Mouse (Mus musculus) cerebellum, adult (tissue): ENCODE data around the gene Gnpnat1.
A peak's percentile ranks its signal among the peaks of the same experiment; 100 is the strongest.
"Not testable (repeated sequence)": the region's sequence is repeated elsewhere in the genome, so short reads cannot be mapped to it uniquely, and the experiment has no call there.

Source experiments
- ATAC-seq: cut with Nextera tagmentation; 2 replicates; pipeline ENCODE4 v1.9.2; 2017; ENCODE audit warnings: mild to moderate bottlenecking, moderate library complexity, mixed read lengths; ENCODE audit not compliant: insufficient number of reproducible peaks, low FRiP score, low TSS enrichment

The Gnpnat1 gene

DNA sequence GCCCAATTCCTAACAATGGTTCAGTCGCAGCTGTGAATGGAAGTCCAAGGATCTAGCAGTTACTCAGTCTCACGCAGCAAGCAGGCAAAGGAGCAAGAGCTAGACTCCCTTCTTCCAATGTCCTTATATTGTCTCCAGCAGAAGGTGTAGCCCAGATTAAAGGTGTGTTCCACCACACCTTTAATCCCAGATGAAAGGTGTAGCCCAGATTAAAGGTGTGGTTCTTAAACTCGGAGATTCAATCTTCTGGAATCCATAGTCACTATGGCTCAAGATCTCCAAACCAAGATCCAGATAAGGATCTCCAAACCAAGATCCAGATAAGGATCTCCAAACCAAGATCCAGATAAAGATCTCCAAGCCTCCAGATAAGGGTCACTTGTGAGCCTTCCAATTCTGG is at the start of gene Gnpnat1:
Gene Gnpnat1 (minus strand): TSS at position 101 of the 400 bp plus-strand sequence.
- not testable (repeated sequence) for ATAC-seq

DNA sequence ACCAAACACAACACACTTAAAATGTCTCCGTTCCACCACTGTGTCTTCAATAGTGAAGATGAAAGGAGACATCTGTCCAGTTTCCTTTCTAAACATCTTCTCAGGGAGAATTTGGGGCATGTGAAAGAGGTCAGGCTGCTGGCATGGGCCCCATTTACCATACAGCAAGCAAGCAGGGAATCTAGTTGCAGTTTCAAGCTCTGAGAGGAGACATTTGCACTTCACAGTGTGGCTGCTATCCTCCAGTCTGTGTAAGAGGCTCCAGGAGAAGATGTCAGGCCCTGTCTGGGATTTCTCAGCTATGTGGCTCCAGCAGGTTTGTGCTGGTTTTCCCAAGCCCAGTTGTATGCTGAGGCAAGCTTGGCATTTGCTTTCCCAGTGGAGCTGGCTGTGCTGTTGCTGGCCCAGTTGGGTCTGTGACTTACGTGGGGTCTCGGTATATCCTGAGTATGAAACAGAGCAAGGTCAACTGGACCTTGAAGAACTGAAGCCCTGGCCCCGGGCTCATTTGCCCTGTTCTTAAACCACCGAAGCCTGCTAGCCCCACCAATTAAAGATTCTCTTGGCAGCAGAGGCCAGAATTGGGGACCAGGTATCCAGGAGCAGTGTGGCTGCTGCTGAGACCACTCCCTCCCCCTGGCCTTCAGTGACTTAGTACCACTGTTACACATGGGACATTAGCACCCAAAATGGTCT is 49.0 kb upstream of the Gnpnat1 start:
- 0 out of 2 replicates have a peak, but pooled peaks have one; percentile 36 for ATAC-seq

DNA sequence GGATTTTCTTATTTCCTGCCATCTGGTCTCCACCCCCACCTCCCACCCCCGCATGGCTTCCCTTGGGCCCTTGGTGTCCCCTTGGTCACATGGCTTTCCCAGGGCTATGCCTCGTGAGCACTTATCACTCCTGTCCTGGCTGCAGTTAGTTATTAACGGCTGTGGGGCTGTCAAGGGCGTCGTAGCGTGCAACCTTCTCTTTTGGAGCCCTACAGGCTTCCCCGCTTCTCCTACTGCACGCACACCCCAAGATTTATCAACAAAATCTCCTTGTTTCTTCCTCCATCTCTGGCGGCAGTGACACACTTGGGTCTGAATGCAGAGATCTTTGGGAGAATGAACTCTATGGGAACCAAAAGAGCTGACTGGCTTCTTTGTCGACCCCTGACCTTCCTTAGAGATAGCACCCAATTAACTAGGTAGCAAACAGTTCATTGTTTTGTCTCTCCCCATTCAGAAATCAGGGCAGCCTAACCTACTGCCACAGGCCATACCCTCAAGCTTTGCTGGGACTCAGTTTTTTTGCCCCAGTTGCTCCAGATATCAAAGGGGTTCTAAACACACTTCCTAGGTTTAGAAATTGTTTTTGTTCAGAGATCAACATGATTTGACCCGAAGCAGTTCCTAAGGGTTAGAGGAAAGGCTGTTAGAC is 48.3 kb upstream of the Gnpnat1 start:
- ATAC-seq, result peak; percentile 61; the same call in 1 of the 2 replicates

GRCm38 (mm10) chr14:45452148-45452547 is 47.4 kb upstream of the Gnpnat1 start:
- ATAC-seq, result no peak

DNA sequence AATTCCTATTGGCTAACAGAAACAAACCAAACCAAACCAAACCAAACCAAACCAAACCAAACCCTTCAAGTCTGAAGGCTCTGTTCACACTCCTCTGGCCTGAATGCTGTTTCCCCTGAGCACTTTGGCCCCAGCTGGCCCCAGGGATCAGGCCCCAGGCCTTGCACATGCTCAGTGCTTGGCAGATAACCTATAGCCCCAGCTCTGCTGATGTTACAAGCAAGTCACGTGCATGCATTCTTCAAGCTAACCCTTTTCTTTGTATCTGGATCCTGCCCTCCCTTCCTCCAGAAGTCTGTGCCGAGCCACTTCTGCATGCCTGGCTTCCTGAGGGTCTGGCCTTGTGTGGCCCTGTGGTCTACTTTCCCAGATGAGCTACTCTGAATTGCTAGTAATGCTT is 46.4 kb upstream of the Gnpnat1 start:
- no peak for ATAC-seq

DNA sequence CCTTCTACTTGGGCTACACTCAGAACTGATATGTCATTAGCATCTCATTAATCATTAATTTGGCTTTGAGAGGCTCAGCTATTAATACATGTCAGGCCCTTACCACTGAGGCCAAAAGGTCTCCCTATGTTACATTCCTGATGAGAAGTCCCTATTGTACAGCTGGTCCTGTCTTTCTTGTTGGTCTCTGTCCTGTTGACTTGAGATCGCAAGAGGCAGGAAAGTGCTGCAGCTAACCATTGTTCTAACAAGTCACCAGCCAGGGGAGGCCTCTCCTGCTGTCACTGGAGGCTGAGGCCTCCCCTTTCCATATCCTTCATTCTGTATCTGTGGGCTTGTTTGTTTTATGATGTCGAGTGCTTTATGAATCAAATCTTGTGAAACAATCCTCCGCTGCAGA is 42.1 kb upstream of the Gnpnat1 start:
- no peak for ATAC-seq

GRCm38 (mm10) chr14:45445445-45445844 is 40.7 kb upstream of the Gnpnat1 start:
- no peak for ATAC-seq

DNA sequence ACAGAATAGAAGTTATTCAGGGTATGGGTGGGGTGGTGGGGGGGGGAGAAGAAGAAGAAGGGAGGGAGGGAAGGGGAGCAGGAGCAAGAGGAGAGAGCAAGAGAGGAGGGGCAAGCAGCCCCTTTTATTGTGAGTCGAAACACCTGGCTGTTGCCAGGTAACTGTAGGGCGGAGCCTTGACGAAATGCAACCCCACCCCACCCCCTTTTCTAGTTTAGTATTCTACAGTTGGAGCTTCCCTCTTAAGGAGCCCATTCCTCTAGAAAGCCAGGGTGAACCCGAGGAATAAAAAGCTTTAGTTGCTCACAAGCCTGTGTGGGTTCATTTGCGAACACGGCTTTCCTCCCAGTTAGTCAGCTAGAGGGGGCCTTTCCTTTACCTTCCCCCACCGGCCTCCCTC is 40.2 kb upstream of the Gnpnat1 start:
- ATAC-seq, result no peak

DNA sequence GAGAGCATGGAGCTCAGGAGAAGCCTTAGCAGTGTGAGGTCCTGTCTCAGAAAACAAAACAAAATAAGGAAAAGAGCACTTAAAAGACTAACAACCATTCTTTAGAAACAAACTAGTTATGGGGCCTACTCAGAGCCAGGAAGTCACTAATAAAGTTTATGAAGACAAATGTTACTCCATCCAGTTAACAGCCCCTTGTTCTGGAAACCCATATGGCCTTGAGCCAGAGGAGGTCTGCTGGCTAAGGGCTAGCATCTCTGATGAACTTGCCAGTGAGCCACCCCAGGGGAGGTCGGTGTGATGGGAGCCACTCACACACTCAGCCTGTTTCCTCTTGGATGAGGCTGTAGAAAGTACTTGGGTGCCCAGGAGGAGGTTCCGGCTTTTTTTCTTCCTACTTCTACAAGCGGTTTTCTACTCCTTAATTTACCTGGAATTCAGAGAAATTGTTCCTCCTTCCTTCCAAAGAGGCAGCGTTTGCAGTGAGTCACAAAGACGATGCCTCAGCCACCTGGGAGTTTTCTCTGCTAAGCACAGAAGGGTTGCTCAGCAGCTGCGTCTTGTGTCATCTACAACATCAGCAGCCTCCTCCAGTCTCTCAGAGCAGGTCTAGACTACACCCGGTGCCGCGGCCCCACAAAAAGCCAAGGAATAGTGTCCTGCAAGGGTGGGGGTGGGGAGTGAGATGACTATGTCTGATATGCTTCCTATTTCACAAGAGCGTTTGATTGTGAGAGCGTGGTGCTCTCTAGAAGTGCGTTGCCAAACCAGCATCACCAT is 38.3 kb upstream of the Gnpnat1 start:
- ATAC-seq, result no peak

- ATAC-seq, result no peak
Measured at GRCm38 (mm10) chr14:45441291-45441690, 36.6 kb upstream of the Gnpnat1 start.

DNA sequence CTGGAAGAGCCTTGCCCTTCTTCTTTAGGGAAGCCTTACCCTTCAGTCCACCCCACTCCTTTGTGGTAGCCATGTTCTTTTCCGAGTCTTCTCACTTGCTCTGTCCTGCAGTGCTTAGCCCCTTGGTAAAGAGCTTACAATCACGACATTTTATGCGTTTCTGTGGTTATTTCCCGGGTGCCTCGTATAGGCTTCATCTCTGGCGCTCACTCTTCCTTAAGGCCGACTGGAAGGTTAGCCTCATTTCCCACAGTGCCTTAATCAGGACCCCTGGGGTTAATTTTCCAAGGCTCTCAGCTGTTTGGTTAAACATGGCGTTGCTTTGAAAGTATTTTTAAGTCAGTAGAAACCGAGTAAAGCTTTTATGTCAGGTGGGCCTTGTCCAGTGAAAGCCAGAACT is 34.7 kb upstream of the Gnpnat1 start:
- no peak for ATAC-seq

- ATAC-seq, result no peak
Measured at GRCm38 (mm10) chr14:45438931-45439275, 34.2 kb upstream of the Gnpnat1 start.

DNA sequence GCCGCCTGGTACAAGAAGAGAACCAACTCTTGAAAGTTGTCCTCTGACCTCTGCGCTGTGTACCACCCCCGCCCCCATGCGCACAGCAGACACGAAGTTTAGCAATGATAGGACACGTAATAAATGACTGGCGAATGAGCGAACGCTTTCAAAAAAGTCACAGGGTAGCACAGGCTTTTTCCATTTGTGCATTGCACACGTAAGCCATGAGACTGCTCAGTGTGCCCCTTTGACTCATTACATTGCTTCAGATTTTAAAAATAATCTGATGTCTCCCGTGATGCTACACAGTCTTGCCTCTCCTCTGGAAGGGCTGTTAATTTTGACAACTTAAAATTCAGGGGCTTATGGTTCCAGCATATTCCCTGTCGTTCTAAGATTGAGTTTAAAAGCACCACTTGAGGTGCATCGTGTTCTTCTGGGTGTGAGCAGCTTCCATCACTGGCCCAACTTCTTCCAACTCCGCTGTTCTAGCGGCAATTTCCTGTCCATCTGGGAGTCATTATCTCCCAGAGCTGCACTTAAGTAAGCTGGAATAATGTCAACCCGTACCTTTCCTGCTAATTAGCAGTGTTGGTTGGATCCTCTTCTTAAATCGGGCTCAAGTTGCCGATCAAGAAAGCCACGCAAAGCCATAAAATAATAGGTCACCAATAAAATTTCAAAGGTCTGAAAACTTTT is 33.7 kb upstream of the Gnpnat1 start:
- no peak for ATAC-seq

GRCm38 (mm10) chr14:45434220-45434619 is 29.5 kb upstream of the Gnpnat1 start:
- no peak for ATAC-seq

DNA sequence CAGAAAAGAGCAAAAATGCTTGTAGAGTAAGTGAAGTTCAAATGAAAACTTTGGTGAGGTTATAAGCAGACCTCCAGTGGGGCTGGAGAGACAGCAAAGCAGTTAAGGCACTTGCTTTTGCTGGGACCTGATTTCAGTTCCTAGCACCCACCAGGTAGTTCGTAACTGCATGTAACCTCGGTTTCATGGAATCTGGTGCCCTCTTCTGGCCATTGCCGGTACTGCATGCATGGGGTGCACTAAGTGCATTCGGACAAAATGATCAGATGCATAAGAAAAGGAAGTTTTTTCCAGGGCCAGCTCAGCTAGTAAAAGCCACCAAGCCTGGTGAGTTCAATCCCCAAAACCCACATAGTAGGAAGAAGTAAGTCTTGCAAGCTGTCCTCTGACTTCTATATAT is 27.3 kb upstream of the Gnpnat1 start:
- ATAC-seq, result no peak

GRCm38 (mm10) chr14:45430066-45430842 is 25.5 kb upstream of the Gnpnat1 start:
- ATAC-seq, result no peak

DNA sequence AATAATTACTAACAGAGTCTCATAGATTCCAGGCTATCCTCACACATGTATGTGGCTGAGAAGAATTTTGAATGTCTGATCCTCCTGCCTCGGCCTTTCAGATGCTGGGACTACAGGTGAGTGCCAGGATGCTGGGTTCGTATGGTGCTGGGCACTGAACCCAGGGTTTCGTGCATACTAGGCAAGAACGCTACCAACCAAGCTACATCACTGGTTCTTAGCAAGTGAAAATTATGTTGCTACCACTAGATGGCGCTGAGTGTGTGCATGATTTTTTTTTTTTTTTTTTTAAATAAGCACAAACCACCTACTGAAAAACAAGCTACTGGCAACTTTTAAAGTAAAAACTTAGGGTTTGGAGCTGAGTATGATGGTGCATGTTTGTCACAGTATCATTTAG is 18.5 kb upstream of the Gnpnat1 start:
- ATAC-seq, result peak; percentile 78; the same call in 1 of the 2 replicates

DNA sequence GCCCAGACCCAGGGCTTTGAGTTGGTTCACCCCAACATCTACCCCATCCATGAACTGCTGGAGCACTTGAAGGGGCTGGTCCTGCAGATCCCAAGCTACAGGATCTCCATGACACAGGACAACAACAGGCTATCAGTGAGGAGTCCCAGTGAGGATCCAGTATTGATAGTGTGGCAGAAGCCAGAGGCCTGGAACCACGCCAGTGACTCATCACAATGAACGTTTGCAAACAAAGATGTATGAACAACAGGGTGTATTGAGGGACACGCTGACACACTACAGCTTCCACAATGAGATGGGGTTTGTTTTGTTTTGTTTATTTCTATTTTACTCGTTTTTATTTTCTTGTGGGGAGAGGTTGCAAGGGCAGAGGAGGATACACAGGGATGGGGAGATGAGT is 17.7 kb upstream of the Gnpnat1 start:
- no peak for ATAC-seq

DNA sequence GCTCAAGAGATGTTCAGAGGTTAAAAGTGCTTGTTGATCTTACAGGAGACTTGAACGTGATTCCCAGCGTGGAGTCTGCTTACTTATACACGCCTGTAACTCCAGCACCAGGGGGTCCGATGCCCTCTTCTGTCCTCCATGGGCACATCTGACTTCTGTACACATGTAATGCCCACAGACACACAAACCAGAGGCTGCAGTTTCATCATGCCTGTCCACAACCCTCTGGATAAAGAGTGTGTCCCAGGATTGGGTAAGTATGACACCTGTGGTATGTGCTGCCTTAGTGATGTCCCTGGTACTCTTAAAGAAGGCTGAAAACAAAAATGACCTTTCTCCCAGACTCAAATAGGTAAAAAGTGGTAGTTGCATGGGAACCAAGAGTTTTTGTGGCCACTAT is 14.6 kb upstream of the Gnpnat1 start:
- ATAC-seq, result no peak

- ATAC-seq, result no peak
Measured at GRCm38 (mm10) chr14:45418553-45418952, 13.8 kb upstream of the Gnpnat1 start.
